Mouse (Mus musculus) midbrain, postnatal 0 days (tissue): ENCODE measurements around the gene Xrcc5. TPM values are rescaled to one million over a fixed set of nuclear protein-coding genes. Genes with fewer than 3 reads are reported as not detected.

Source experiments
- ATAC-seq: fragments of 200-750 bp; cut with Nextera tagmentation; 2 replicates; pipeline ENCODE4 v1.8.0; 2017; ENCODE audit warnings: moderate number of reproducible peaks, mild to moderate bottlenecking, moderate TSS enrichment, moderate library complexity; ENCODE audit not compliant: low FRiP score
- DNase-seq: peaks from one replicate; pipeline ENCODE4 v3.0.0-alpha.2; 2015; ENCODE audit warnings: low spot score
- H3K27ac ChIP-seq: fragments of 300-500 bp; sonication (generic); 2 replicates; pipeline ENCODE4 v1.5.1; 2014; ENCODE audit warnings: low read depth, mild to moderate bottlenecking, low read length, mixed read lengths
- H3K27me3 ChIP-seq: fragments of 300-500 bp; sonication (generic); 2 replicates; pipeline ENCODE4 v1.6.1; 2014; ENCODE audit warnings: low read length, control low read depth, mixed read lengths; ENCODE audit not compliant: insufficient read depth
- H3K36me3 ChIP-seq: fragments of 300-500 bp; sonication (generic); 2 replicates; pipeline ENCODE4 v1.6.1; 2014; ENCODE audit warnings: low read length, control low read depth, mixed read lengths; ENCODE audit not compliant: insufficient read depth
- H3K4me1 ChIP-seq: fragments of 300-500 bp; sonication (generic); 2 replicates; pipeline ENCODE4 v1.6.1; 2014; ENCODE audit warnings: mild to moderate bottlenecking, control low read depth, antibody characterized with exemption, low read length, mixed read lengths; ENCODE audit not compliant: insufficient read depth
- H3K4me2 ChIP-seq: fragments of 300-500 bp; sonication (generic); 2 replicates; pipeline ENCODE4 v1.6.1; 2014; ENCODE audit warnings: low read depth, mild to moderate bottlenecking, low read length, mixed read lengths; ENCODE audit not compliant: poor library complexity, severe bottlenecking
- H3K4me3 ChIP-seq: fragments of 300-500 bp; sonication (generic); 2 replicates; pipeline ENCODE4 v1.5.1; 2014; ENCODE audit warnings: low read depth, mild to moderate bottlenecking, low read length, moderate library complexity
- H3K9ac ChIP-seq: fragments of 300-500 bp; sonication (generic); replicated peaks from 2 replicates; pipeline ENCODE4 v1.6.1; 2014; ENCODE audit warnings: mild to moderate bottlenecking, low read length, moderate library complexity, mixed read lengths; ENCODE audit not compliant: poor library complexity, severe bottlenecking
- H3K9me3 ChIP-seq: fragments of 300-500 bp; sonication (generic); 2 replicates; pipeline ENCODE4 v1.6.1; 2016; ENCODE audit warnings: low read length, control low read depth
- CTCF ChIP-seq: IDR thresholded peaks from 2 replicates; pipeline ENCODE4 v1.5.1; 2016; ENCODE audit warnings: antibody characterized with exemption, mild to moderate bottlenecking
- WGBS: fragments of 180-500 bp; shearing (Covaris S2); extraction: QIAGEN DNeasy Blood & Tissue Kit; methylation state at CpG from one replicate; pipeline ENCODE4 v1.1.7; 2014; 5-methylcytosine and 5-hydroxymethylcytosine counted together
- polyA plus RNA-seq: library from polyadenylated mRNA; unstranded; fragments of >200 nt; fragmentation: Nextera tagmentation; extraction: Ambion mirVana; gene quantifications from 2 replicates; pipeline ENCODE4 v1.2.1, GENCODE M21; 2015
- total RNA-seq: library from RNA; depleted of rRNA; stranded (reverse); fragments of >200 nt; gene quantifications from 2 replicates; pipeline ENCODE4 v1.2.3, GENCODE M21; 2014; rRNA removed

The Xrcc5 gene
- total RNA-seq = 7.7 and 8.3 TPM in 2 replicates
- 10.5 and 11.1 TPM in 2 replicates for polyA plus RNA-seq

GRCm38 (mm10) chr1:72307317-72307798 lies at the start of gene Xrcc5:
Gene Xrcc5 (plus strand): TSS chr1:72307421.
- Histone ChIP-seq H3K9me3 (no peaks in the 10 kb centered on the region), H3K36me3 (no peaks in the 10 kb centered on the region), H3K27ac (peak within 1 kb of the TSS; percentile 79), H3K4me1 (no peaks in the 10 kb centered on the region), H3K27me3 (no peaks in the 10 kb centered on the region), H3K4me2 (peak within 1 kb of the TSS; percentile 60), H3K9ac (peak within 1 kb of the TSS; percentile 67), H3K4me3 (peak within 1 kb of the TSS; percentile 48)
- DNase-seq (peak; percentile 99), ATAC-seq (peak; percentile 98)
- no peak for TF ChIP-seq CTCF
- under 1% methylated on average over 21 of the region's 21 CpGs for WGBS

DNA sequence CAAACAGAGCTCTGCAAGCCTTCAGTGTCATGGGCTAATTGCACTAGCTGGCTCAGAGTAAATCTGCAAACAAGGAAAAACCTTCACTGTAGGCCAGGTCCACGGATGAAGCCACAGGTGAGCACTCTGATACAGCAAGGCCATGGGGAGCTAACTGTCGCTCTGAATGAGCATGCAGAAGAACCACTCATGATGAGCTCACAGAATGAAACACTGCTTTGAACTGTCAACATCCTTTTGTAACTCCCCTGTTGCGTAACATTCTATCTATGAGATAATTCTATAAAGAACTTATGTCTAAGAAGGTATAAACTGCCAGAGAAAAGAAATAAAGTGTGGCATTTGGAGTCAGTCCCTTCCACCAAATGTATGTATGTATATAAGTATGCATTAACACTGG lies 44.1 kb upstream of the Xrcc5 start:
- Histone ChIP-seq H3K9ac (no peak overlapping the region), H3K4me2 (no peak overlapping the region), H3K4me1 (no peaks in the 10 kb centered on the region), H3K9me3 (no peaks in the 10 kb centered on the region), H3K27me3 (no peaks in the 10 kb centered on the region), H3K4me3 (no peak overlapping the region), H3K27ac (no peak overlapping the region), H3K36me3 (peaks cover 15% of the 10 kb centered on the region; the same call in 1 of the 2 replicates)
- DNase-seq = no peak
- TF ChIP-seq CTCF = no peak
- no peak for ATAC-seq
- WGBS = 93% methylated on average over 3 of the region's 3 CpGs

GRCm38 (mm10) chr1:72278085-72278484 lies 29.1 kb upstream of the Xrcc5 start:
- ATAC-seq (no peak), DNase-seq (no peak)
- no peak for TF ChIP-seq CTCF
- Histone ChIP-seq H3K9me3 (no peaks in the 10 kb centered on the region), H3K4me3 (no peak overlapping the region), H3K4me2 (no peak overlapping the region), H3K4me1 (no peaks in the 10 kb centered on the region), H3K27me3 (no peaks in the 10 kb centered on the region), H3K36me3 (peaks cover 2% of the 10 kb centered on the region; the same call in 1 of the 2 replicates), H3K27ac (no peak overlapping the region), H3K9ac (no peak overlapping the region)
- WGBS = 92% methylated on average over 3 of the region's 3 CpGs

- Histone ChIP-seq H3K9ac (no peak overlapping the region), H3K27me3 (no peaks in the 10 kb centered on the region), H3K4me1 (peaks cover 7% of the 10 kb centered on the region), H3K27ac (no peak overlapping the region), H3K4me3 (no peak overlapping the region), H3K4me2 (no peak overlapping the region), H3K36me3 (no peaks in the 10 kb centered on the region), H3K9me3 (no peaks in the 10 kb centered on the region)
- no peak for TF ChIP-seq CTCF
- DNase-seq (no peak), ATAC-seq (no peak)
- 81% methylated on average over 1 of the region's 1 CpGs for WGBS
These were observed 24.6 kb upstream of the Xrcc5 start for GRCm38 (mm10) chr1:72282604-72283003.

DNA sequence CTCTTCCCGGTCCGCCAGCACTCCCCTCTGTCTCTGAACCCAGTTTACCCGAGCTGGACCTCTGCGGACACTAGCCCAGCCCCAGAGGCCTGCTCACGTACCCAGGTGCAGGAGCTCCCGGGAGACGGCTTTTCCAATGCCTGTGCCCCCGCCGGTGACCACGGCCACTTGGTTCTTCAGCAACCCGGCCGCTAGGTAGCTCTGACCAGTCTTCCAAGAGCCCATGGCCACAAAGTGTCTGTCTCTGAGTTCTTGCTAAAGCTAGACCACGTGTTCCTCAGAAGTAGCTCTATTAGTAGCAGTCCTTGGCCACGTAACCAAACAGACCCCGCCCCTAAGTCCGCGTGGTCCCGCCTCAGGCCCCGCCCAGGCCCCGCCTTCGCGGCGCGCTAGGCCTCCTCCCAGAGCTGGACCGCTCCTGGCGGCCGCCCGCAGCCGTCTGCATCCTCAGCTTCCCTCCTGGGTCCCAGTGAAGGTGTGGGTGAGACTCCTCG lies 23.2 kb upstream of the Xrcc5 start, which contains the start of the genes Pecr and Tmem169:
TSS of gene Pecr (minus strand) at position 323 of the 494 bp plus-strand sequence.
TSS of gene Tmem169 (plus strand) at position 378 of the 494 bp plus-strand sequence.
- WGBS = under 1% methylated on average over 30 of the region's 30 CpGs
- TF ChIP-seq CTCF = peak; percentile 51
- Histone ChIP-seq H3K4me2 (peak within 1 kb of the TSS; percentile 89), H3K9ac (peak within 1 kb of the TSS; percentile 76), H3K27me3 (no peaks in the 10 kb centered on the region), H3K4me1 (peaks cover 7% of the 10 kb centered on the region), H3K9me3 (no peaks in the 10 kb centered on the region), H3K4me3 (peak within 1 kb of the TSS; percentile 54), H3K36me3 (no peaks in the 10 kb centered on the region), H3K27ac (peak within 1 kb of the TSS; percentile 89)
- DNase-seq = peak; percentile 95
- peak; percentile 99 for ATAC-seq

- WGBS = 4% methylated on average over 5 of the region's 5 CpGs
- H3K27ac ChIP-seq = peak overlapping the region; percentile 89
These were observed 22.7 kb upstream of the Xrcc5 start for GRCm38 (mm10) chr1:72284539-72284938.

More at GRCm38 (mm10) chr1:72284539-72284938, 22.7 kb upstream of the Xrcc5 start:
- Histone ChIP-seq H3K4me1 (peaks cover 7% of the 10 kb centered on the region), H3K4me2 (peak overlapping the region; percentile 89), H3K36me3 (no peaks in the 10 kb centered on the region), H3K9ac (peak overlapping the region; percentile 76), H3K9me3 (no peaks in the 10 kb centered on the region), H3K4me3 (peak overlapping the region; percentile 54), H3K27me3 (no peaks in the 10 kb centered on the region)
- ATAC-seq (peak; percentile 69), DNase-seq (peak; percentile 24)
- no peak; the same call in 1 of the 2 replicates for TF ChIP-seq CTCF
